Mouse (Mus musculus) G1E (cell line): ENCODE results near the gene Cgnl1. TPM values are rescaled to one million over a fixed set of nuclear protein-coding genes. Genes with fewer than 3 reads are reported as not detected.

Source experiments
- ATAC-seq: 2 replicates; pipeline ENCODE4 v1.8.0; 2016; ENCODE audit warnings: mild to moderate bottlenecking; ENCODE audit not compliant: insufficient number of reproducible peaks, poor library complexity, low FRiP score, severe bottlenecking; ENCODE audit errors: extremely low read depth
- DNase-seq: peaks from one replicate; pipeline ENCODE4 v3.0.0; 2012; ENCODE audit warnings: low spot score
- H3K27me3 ChIP-seq: 2 replicates; pipeline ENCODE4 v1.6.1; 2012; ENCODE audit warnings: mild to moderate bottlenecking, low read length, inconsistent platforms; ENCODE audit not compliant: insufficient read depth
- H3K36me3 ChIP-seq: replicated peaks from 2 replicates; pipeline ENCODE3; 2012; ENCODE audit warnings: mild to moderate bottlenecking, inconsistent platforms
- H3K4me1 ChIP-seq: 2 replicates; pipeline ENCODE4 v1.6.1; 2012; ENCODE audit warnings: low read depth, low read length, inconsistent platforms, mixed read lengths; ENCODE audit not compliant: insufficient read depth
- H3K4me3 ChIP-seq: 2 replicates; pipeline ENCODE4 v1.5.1; 2012; ENCODE audit warnings: low read depth, mild to moderate bottlenecking, inconsistent platforms, low read length, moderate library complexity, mixed read lengths
- H3K9me3 ChIP-seq: replicated peaks from 2 replicates; pipeline ENCODE4 v1.6.1; 2012; ENCODE audit warnings: inconsistent platforms
- CTCF ChIP-seq: IDR thresholded peaks from 2 replicates; pipeline ENCODE4 v1.5.1; 2012; ENCODE audit warnings: low read depth, low read length, inconsistent platforms, mixed read lengths
- GATA1 ChIP-seq: IDR thresholded peaks from 2 replicates; pipeline ENCODE4 v1.6.1; 2012; ENCODE audit warnings: borderline replicate concordance, low read length, inconsistent platforms, mixed read lengths
- GATA2 ChIP-seq: IDR thresholded peaks from 2 replicates; pipeline ENCODE4 v1.6.1; 2012; ENCODE audit warnings: low read depth, low read length, inconsistent platforms, borderline replicate concordance
- POLR2AphosphoS5 ChIP-seq: IDR thresholded peaks from 2 replicates; pipeline ENCODE4 v1.6.1; 2012; ENCODE audit warnings: low read depth, low read length, inconsistent platforms; ENCODE audit not compliant: insufficient replicate concordance
- TAL1 ChIP-seq: conservative IDR thresholded peaks from 2 replicates; pipeline ENCODE4 v1.6.1; 2012; ENCODE audit warnings: low read depth, low read length, inconsistent platforms, mixed read lengths
- polyA plus RNA-seq: library from polyadenylated mRNA; stranded (reverse); fragments of >175 nt; gene quantifications from 2 replicates; pipeline ENCODE4 v1.2.3, GENCODE M21; 2012
- total RNA-seq, 2 experiments: library from RNA; stranded (forward) in 1 of 2; stranded (reverse) in 1 of 2; fragments of 200-1000 nt in 1 of 2; fragments of >200 nt in 1 of 2; fragmentation: Nextera tagmentation in 1 of 2; gene quantifications; 2 replicates each; pipeline ENCODE4 v1.2.3; 2014 to 2017

Gene Cgnl1
- total and polyA plus RNA-seq, 3 experiments = 0.98 to 1.6 (median 1.4) TPM

- Histone ChIP-seq H3K4me1 (peaks cover 50% of the 10 kb centered on the region), H3K9me3 (peaks cover 4% of the 10 kb centered on the region)
- no peak for DNase-seq
Measured at GRCm38 (mm10) chr9:71763273-71763672, 8.1 kb downstream of the Cgnl1 start.

GRCm38 (mm10) chr9:71761663-71762062 is 9.7 kb downstream of the Cgnl1 start:
- Histone ChIP-seq H3K4me1 (peaks cover 45% of the 10 kb centered on the region), H3K36me3 (no peaks in the 10 kb centered on the region), H3K9me3 (peaks cover 4% of the 10 kb centered on the region), H3K27me3 (peaks cover 7% of the 10 kb centered on the region; the same call in 1 of the 2 replicates), H3K4me3 (no peak overlapping the region)
- TF ChIP-seq CTCF (no peak), TAL1 (no peak), GATA2 (no peak), GATA1 (no peak), POLR2AphosphoS5 (no peak)
- DNase-seq (no peak), ATAC-seq (no peak)

More at GRCm38 (mm10) chr9:71763273-71763672, 8.1 kb downstream of the Cgnl1 start:
- no peak for ATAC-seq
- TF ChIP-seq POLR2AphosphoS5 (no peak), GATA1 (no peak), GATA2 (no peak), TAL1 (no peak), CTCF (no peak)
- Histone ChIP-seq H3K27me3 (peaks cover 9% of the 10 kb centered on the region; the same call in 1 of the 2 replicates), H3K36me3 (no peaks in the 10 kb centered on the region), H3K4me3 (no peak overlapping the region)

- Histone ChIP-seq H3K27me3 (peaks cover 6% of the 10 kb centered on the region; the same call in 1 of the 2 replicates), H3K36me3 (no peaks in the 10 kb centered on the region), H3K4me1 (peaks cover 46% of the 10 kb centered on the region), H3K9me3 (peaks cover 4% of the 10 kb centered on the region), H3K4me3 (no peak overlapping the region)
- TF ChIP-seq GATA1 = no peak
- no peak for TF ChIP-seq TAL1
- no peak for TF ChIP-seq CTCF
- TF ChIP-seq GATA2 = no peak
- ATAC-seq (no peak), DNase-seq (no peak)
Measured at GRCm38 (mm10) chr9:71760518-71761141, 10.8 kb downstream of the Cgnl1 start.

GRCm38 (mm10) chr9:71759893-71760292 is 11.5 kb downstream of the Cgnl1 start:
- TF ChIP-seq GATA2 = no peak
- no peak for TF ChIP-seq CTCF
- no peak for TF ChIP-seq POLR2AphosphoS5
- TF ChIP-seq GATA1 = no peak
- TF ChIP-seq TAL1 = no peak
- Histone ChIP-seq H3K9me3 (peaks cover 4% of the 10 kb centered on the region), H3K36me3 (no peaks in the 10 kb centered on the region), H3K27me3 (peaks cover 8% of the 10 kb centered on the region; the same call in 1 of the 2 replicates), H3K4me1 (peaks cover 42% of the 10 kb centered on the region), H3K4me3 (no peak overlapping the region)
- DNase-seq (no peak), ATAC-seq (no peak)

GRCm38 (mm10) chr9:71757386-71757785 is 14.0 kb downstream of the Cgnl1 start:
- peaks cover 17% of the 10 kb centered on the region; the same call in 1 of the 2 replicates for H3K27me3 ChIP-seq
- no peak overlapping the region for H3K4me3 ChIP-seq
- no peak for ATAC-seq
- TF ChIP-seq POLR2AphosphoS5 (no peak), GATA2 (no peak), GATA1 (no peak), TAL1 (no peak)
- peaks cover 35% of the 10 kb centered on the region for H3K4me1 ChIP-seq
- H3K36me3 ChIP-seq = no peaks in the 10 kb centered on the region
- peaks cover 4% of the 10 kb centered on the region for H3K9me3 ChIP-seq
- DNase-seq = no peak

- Histone ChIP-seq H3K36me3 (no peaks in the 10 kb centered on the region), H3K9me3 (peaks cover under 1% of the 10 kb centered on the region), H3K4me3 (no peak overlapping the region), H3K4me1 (peaks cover 35% of the 10 kb centered on the region), H3K27me3 (peaks cover 17% of the 10 kb centered on the region; the same call in 1 of the 2 replicates)
- TF ChIP-seq TAL1 (no peak), CTCF (no peak), GATA2 (no peak), POLR2AphosphoS5 (no peak), GATA1 (no peak)
- no peak for ATAC-seq
- no peak for DNase-seq
Measured at GRCm38 (mm10) chr9:71756916-71757315, 14.5 kb downstream of the Cgnl1 start.
